Mouse (Mus musculus): ENCODE results near the gene Zfp639.

DNA sequence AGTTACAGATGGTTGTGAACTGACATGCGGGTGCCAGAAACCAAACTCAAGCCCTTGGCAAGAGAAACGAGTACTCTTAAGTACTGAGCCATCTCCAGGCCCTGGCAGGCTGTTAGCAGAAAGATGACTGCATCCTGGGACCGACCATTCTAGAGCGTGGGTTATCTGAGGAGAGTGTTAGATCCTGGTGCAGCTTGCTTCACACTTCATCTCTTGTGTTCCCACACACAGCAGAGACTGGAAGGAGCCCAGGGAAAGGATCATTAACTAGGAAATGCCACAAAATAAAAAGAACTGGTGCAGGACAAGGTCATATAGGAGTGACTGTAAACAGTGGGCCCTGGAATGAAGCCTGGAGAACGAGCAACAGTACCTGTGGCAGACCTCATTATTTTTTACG, 39.0 kb upstream of the Zfp639 start:
- TF ChIP-seq POLR2A (IDR thresholded peaks at IDR 0.05; ENCODE audit: low read depth, low read length) (no peak), CTCF (IDR thresholded peaks at IDR 0.05; ENCODE audit: extremely low read depth, insufficient read depth, insufficient read length, insufficient replicate concordance) (no peak)

Measured in spleen, adult 2 months (tissue).